Mouse (Mus musculus): ENCODE results near the gene Plpp7. TPM values are rescaled to one million over a fixed set of nuclear protein-coding genes. Genes with fewer than 3 reads are reported as not detected.

Gene Plpp7
- polyA plus RNA-seq, 1 experiment, result not detected

- TF ChIP-seq CTCF (IDR thresholded peaks at IDR 0.05; ENCODE audit: insufficient read depth, low read depth, low read length), result no peak
- peak; percentile 7; the same call in 1 of the 2 replicates for TF ChIP-seq POLR2A (IDR thresholded peaks at IDR 0.05; ENCODE audit: insufficient read depth, low read depth, low read length)
- 3% methylated on average over 7 of the region's 7 CpGs for WGBS
- H3K4me1 ChIP-seq (ENCODE audit: control insufficient read depth, insufficient read depth, low read length), result peaks cover 25% of the 10 kb centered on the region
- H3K27ac ChIP-seq (ENCODE audit: insufficient read depth, low read depth, low read length), result peak overlapping the region; percentile 89
- H3K4me3 ChIP-seq (ENCODE audit: insufficient read depth, low read depth, low read length), result peak overlapping the region; percentile 53
These were observed 55.2 kb downstream of the Plpp7 start for GRCm38 (mm10) chr2:32150562-32150923.

- Histone ChIP-seq H3K4me1 (ENCODE audit: control insufficient read depth, insufficient read depth, low read length) (peaks cover 30% of the 10 kb centered on the region), H3K27ac (ENCODE audit: insufficient read depth, low read depth, low read length) (peak within 1 kb of the TSS; percentile 89), H3K4me3 (ENCODE audit: insufficient read depth, low read depth, low read length) (peak within 1 kb of the TSS; percentile 91)
- 0 out of 2 replicates have a peak, but pooled peaks have one; percentile 19 for TF ChIP-seq POLR2A (IDR thresholded peaks at IDR 0.05; ENCODE audit: insufficient read depth, low read depth, low read length)
- no peak for TF ChIP-seq CTCF (IDR thresholded peaks at IDR 0.05; ENCODE audit: insufficient read depth, low read depth, low read length)
- 12% methylated on average over 92 of the region's 117 CpGs for WGBS
These were observed 55.8 kb downstream of the Plpp7 start, which contains the start of gene Prrc2b for GRCm38 (mm10) chr2:32150924-32151659. Prrc2b (plus strand) TSS chr2:32151082.

GRCm38 (mm10) chr2:32151660-32152366 lies 56.5 kb downstream of the Plpp7 start:
- no peak for TF ChIP-seq CTCF (IDR thresholded peaks at IDR 0.05; ENCODE audit: insufficient read depth, low read depth, low read length)
- TF ChIP-seq POLR2A (IDR thresholded peaks at IDR 0.05; ENCODE audit: insufficient read depth, low read depth, low read length), result no peak
- Histone ChIP-seq H3K4me3 (ENCODE audit: insufficient read depth, low read depth, low read length) (peak overlapping the region; percentile 91), H3K4me1 (ENCODE audit: control insufficient read depth, insufficient read depth, low read length) (peaks cover 37% of the 10 kb centered on the region), H3K27ac (ENCODE audit: insufficient read depth, low read depth, low read length) (peak overlapping the region; percentile 88)
- WGBS, result under 1% methylated on average over 22 of the region's 22 CpGs

- WGBS, result 5% methylated on average over 12 of the region's 12 CpGs
- peak overlapping the region; percentile 88 for H3K27ac ChIP-seq (ENCODE audit: insufficient read depth, low read depth, low read length)
- TF ChIP-seq POLR2A (IDR thresholded peaks at IDR 0.05; ENCODE audit: insufficient read depth, low read depth, low read length) (no peak), CTCF (IDR thresholded peaks at IDR 0.05; ENCODE audit: insufficient read depth, low read depth, low read length) (no peak)
- H3K4me3 ChIP-seq (ENCODE audit: insufficient read depth, low read depth, low read length), result peak overlapping the region; percentile 91
- H3K4me1 ChIP-seq (ENCODE audit: control insufficient read depth, insufficient read depth, low read length), result peaks cover 44% of the 10 kb centered on the region
These were observed 57.2 kb downstream of the Plpp7 start for GRCm38 (mm10) chr2:32152367-32153034.

GRCm38 (mm10) chr2:32153041-32153790 lies 57.9 kb downstream of the Plpp7 start:
- Histone ChIP-seq H3K4me1 (ENCODE audit: control insufficient read depth, insufficient read depth, low read length) (peaks cover 44% of the 10 kb centered on the region), H3K4me3 (ENCODE audit: insufficient read depth, low read depth, low read length) (peak overlapping the region; percentile 91), H3K27ac (ENCODE audit: insufficient read depth, low read depth, low read length) (peak overlapping the region; percentile 74)
- no peak for TF ChIP-seq CTCF (IDR thresholded peaks at IDR 0.05; ENCODE audit: insufficient read depth, low read depth, low read length)
- TF ChIP-seq POLR2A (IDR thresholded peaks at IDR 0.05; ENCODE audit: insufficient read depth, low read depth, low read length), result no peak
- WGBS, result 4% methylated on average over 13 of the region's 13 CpGs

GRCm38 (mm10) chr2:32153791-32154119 lies 58.4 kb downstream of the Plpp7 start:
- 5% methylated on average over 4 of the region's 4 CpGs for WGBS
- H3K4me1 ChIP-seq (ENCODE audit: control insufficient read depth, insufficient read depth, low read length), result peaks cover 47% of the 10 kb centered on the region
- TF ChIP-seq CTCF (IDR thresholded peaks at IDR 0.05; ENCODE audit: insufficient read depth, low read depth, low read length), result no peak
- no peak for TF ChIP-seq POLR2A (IDR thresholded peaks at IDR 0.05; ENCODE audit: insufficient read depth, low read depth, low read length)

GRCm38 (mm10) chr2:32154334-32154997 lies 59.1 kb downstream of the Plpp7 start:
- peak overlapping the region; percentile 4 for H3K4me3 ChIP-seq (ENCODE audit: insufficient read depth, low read depth, low read length)
- TF ChIP-seq POLR2A (IDR thresholded peaks at IDR 0.05; ENCODE audit: insufficient read depth, low read depth, low read length), result no peak
- no peak for TF ChIP-seq CTCF (IDR thresholded peaks at IDR 0.05; ENCODE audit: insufficient read depth, low read depth, low read length)
- H3K27ac ChIP-seq (ENCODE audit: insufficient read depth, low read depth, low read length), result no peak overlapping the region
- peaks cover 53% of the 10 kb centered on the region for H3K4me1 ChIP-seq (ENCODE audit: control insufficient read depth, insufficient read depth, low read length)
- 23% methylated on average over 9 of the region's 9 CpGs for WGBS

More at GRCm38 (mm10) chr2:32153791-32154119, 58.4 kb downstream of the Plpp7 start:
- Histone ChIP-seq H3K4me3 (ENCODE audit: insufficient read depth, low read depth, low read length) (no peak overlapping the region), H3K27ac (ENCODE audit: insufficient read depth, low read depth, low read length) (no peak overlapping the region)

GRCm38 (mm10) chr2:32154998-32155541 lies 59.7 kb downstream of the Plpp7 start:
- Histone ChIP-seq H3K4me1 (ENCODE audit: control insufficient read depth, insufficient read depth, low read length) (peaks cover 55% of the 10 kb centered on the region), H3K4me3 (ENCODE audit: insufficient read depth, low read depth, low read length) (no peak overlapping the region), H3K27ac (ENCODE audit: insufficient read depth, low read depth, low read length) (no peak overlapping the region)
- no peak for TF ChIP-seq CTCF (IDR thresholded peaks at IDR 0.05; ENCODE audit: insufficient read depth, low read depth, low read length)
- TF ChIP-seq POLR2A (IDR thresholded peaks at IDR 0.05; ENCODE audit: insufficient read depth, low read depth, low read length), result no peak
- WGBS, result 28% methylated on average over 7 of the region's 7 CpGs
